ENCODE assay signal across 8 mouse cellular contexts in the genomic region with DNA sequence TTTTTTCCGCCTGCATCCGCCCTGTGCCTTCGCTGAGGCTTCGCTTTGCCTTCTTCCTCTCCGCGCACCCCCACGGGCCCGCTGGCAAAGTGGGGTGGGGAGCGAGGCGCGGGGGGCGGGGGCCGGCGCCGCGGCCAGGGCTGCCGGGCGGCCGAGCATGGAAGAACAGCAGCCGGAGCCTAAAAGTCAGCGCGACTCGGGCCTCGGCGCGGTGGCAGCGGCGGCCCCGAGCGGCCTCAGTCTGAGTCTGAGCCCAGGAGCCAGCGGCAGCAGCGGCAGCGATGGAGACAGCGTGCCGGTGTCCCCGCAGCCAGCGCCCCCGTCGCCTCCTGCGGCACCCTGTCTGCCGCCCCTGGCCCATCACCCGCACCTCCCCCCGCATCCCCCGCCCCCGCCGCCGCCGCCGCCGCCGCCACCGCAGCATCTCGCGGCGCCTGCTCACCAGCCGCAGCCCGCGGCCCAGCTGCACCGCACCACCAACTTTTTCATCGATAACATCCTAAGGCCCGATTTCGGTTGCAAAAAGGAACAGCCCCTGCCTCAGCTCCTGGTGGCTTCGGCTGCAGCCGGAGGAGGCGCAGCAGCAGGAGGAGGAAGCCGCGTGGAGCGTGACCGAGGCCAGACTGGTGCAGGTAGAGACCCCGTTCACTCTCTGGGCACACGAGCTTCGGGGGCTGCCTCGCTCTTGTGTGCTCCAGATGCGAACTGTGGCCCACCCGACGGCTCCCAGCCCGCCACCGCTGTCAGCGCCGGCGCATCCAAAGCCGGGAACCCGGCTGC. TPM values are rescaled to one million over a fixed set of nuclear protein-coding genes. Genes with fewer than 3 reads are reported as not detected.
DNase-seq lines count a peak whose midpoint lies in the region; ATAC-seq and TF ChIP-seq lines count a peak whose summit lies in the region.

No protein-coding gene starts in this region.

- TF ChIP-seq CTCF in lung, embryonic 14.5 days (IDR thresholded peaks at IDR 0.05; ENCODE audit: low read depth) = no peak
- TF ChIP-seq CTCF in bone marrow macrophage, adult 2 months (IDR thresholded peaks at IDR 0.05; ENCODE audit: low read depth, low read length) = no peak
- no peak for TF ChIP-seq CTCF in forebrain, postnatal 0 days (IDR thresholded peaks at IDR 0.05; ENCODE audit: low read depth)

- H3K4me1 ChIP-seq in lung, embryonic 14.5 days (ENCODE audit: insufficient read depth) = peaks cover 5% of the 10 kb centered on the region; the same call in 1 of the 2 replicates
- H3K4me1 ChIP-seq in bone marrow macrophage, adult 2 months (ENCODE audit: control insufficient read depth, insufficient read depth, low read length) = no peaks in the 10 kb centered on the region
- 0 out of 2 replicates have a peak, but pooled peaks cover 2% of the 10 kb centered on the region for H3K4me1 ChIP-seq in forebrain, postnatal 0 days (ENCODE audit: insufficient read depth)
- H3K4me1 ChIP-seq in limb, embryonic 15.5 days = peaks cover 25% of the 10 kb centered on the region
- H3K4me1 ChIP-seq in stomach, embryonic 14.5 days (ENCODE audit: control insufficient read depth, insufficient read depth, low read length) = peaks cover 8% of the 10 kb centered on the region; the same call in 1 of the 2 replicates

- peak; percentile 57 for DNase-seq in lung, embryonic 14.5 days
- DNase-seq in lung, postnatal 25 days (ENCODE audit: low spot score) = no peak
- DNase-seq in forebrain, postnatal 0 days = peak; percentile 35
- DNase-seq in frontal cortex, postnatal 25 days (ENCODE audit: low spot score in 2 of 2) = no peak

- under 1% methylated on average over 83 of the region's 83 CpGs for WGBS in lung, embryonic 14.5 days
- 2% methylated on average over 61 of the region's 83 CpGs for WGBS in forebrain, postnatal 0 days
- 0% methylated on average over 75 of the region's 83 CpGs for WGBS in limb, embryonic 15.5 days
- WGBS in stomach, embryonic 14.5 days = under 1% methylated on average over 72 of the region's 83 CpGs

- H3K9ac ChIP-seq in lung, embryonic 14.5 days = peak overlapping the region; percentile 43
- no peak overlapping the region; the same call in 1 of the 2 replicates for H3K9ac ChIP-seq in forebrain, postnatal 0 days
- peak overlapping the region; percentile 55 for H3K9ac ChIP-seq in limb, embryonic 15.5 days
- peak overlapping the region; percentile 28; the same call in 1 of the 2 replicates for H3K9ac ChIP-seq in stomach, embryonic 14.5 days (replicated peaks; ENCODE audit: low read depth, low read length)

- H3K4me2 ChIP-seq in lung, embryonic 14.5 days = peak overlapping the region; percentile 74
- H3K4me2 ChIP-seq in forebrain, postnatal 0 days (ENCODE audit: low read depth) = peak overlapping the region; percentile 57
- peak overlapping the region; percentile 93 for H3K4me2 ChIP-seq in limb, embryonic 15.5 days
- peak overlapping the region; percentile 63 for H3K4me2 ChIP-seq in stomach, embryonic 14.5 days (replicated peaks; ENCODE audit: low read depth, low read length)

- peak overlapping the region; percentile 44 for H3K4me3 ChIP-seq in lung, embryonic 14.5 days (ENCODE audit: low read depth, low read length)
- peak overlapping the region; percentile 40 for H3K4me3 ChIP-seq in bone marrow macrophage, adult 2 months (ENCODE audit: insufficient read depth, low read length)
- peak overlapping the region; percentile 28 for H3K4me3 ChIP-seq in forebrain, postnatal 0 days (ENCODE audit: low read depth, low read length)
- peak overlapping the region; percentile 53 for H3K4me3 ChIP-seq in limb, embryonic 15.5 days
- peak overlapping the region; percentile 40 for H3K4me3 ChIP-seq in stomach, embryonic 14.5 days (ENCODE audit: low read depth, low read length)

- no peak for TF ChIP-seq POLR2A in bone marrow macrophage, adult 2 months (IDR thresholded peaks at IDR 0.05; ENCODE audit: borderline replicate concordance, low read depth, low read length)

- H3K27me3 ChIP-seq in lung, embryonic 14.5 days (ENCODE audit: insufficient read depth, low read length) = peaks cover 98% of the 10 kb centered on the region
- peaks cover 63% of the 10 kb centered on the region for H3K27me3 ChIP-seq in forebrain, postnatal 0 days (ENCODE audit: insufficient read depth, low read length)
- peaks cover 86% of the 10 kb centered on the region for H3K27me3 ChIP-seq in limb, embryonic 15.5 days
- H3K27me3 ChIP-seq in stomach, embryonic 14.5 days (ENCODE audit: control insufficient read depth, insufficient read depth, low read length) = peaks cover 66% of the 10 kb centered on the region

- no peaks in the 10 kb centered on the region for H3K9me3 ChIP-seq in lung, embryonic 14.5 days (ENCODE audit: low read depth, low read length)
- no peaks in the 10 kb centered on the region for H3K9me3 ChIP-seq in forebrain, postnatal 0 days (ENCODE audit: low read length)
- H3K9me3 ChIP-seq in limb, embryonic 15.5 days = no peaks in the 10 kb centered on the region
- no peaks in the 10 kb centered on the region for H3K9me3 ChIP-seq in stomach, embryonic 14.5 days (ENCODE audit: control insufficient read depth, low read depth, low read length)

- H3K27ac ChIP-seq in lung, embryonic 14.5 days (ENCODE audit: low read depth) = no peak overlapping the region
- H3K27ac ChIP-seq in bone marrow macrophage, adult 2 months (ENCODE audit: insufficient read depth, low read depth, low read length) = no peak overlapping the region
- H3K27ac ChIP-seq in forebrain, postnatal 0 days (ENCODE audit: low read depth, low read length) = no peak overlapping the region
- peak overlapping the region; percentile 75 for H3K27ac ChIP-seq in limb, embryonic 15.5 days
- no peak overlapping the region for H3K27ac ChIP-seq in stomach, embryonic 14.5 days (ENCODE audit: low read length)

- peak; percentile 42 for ATAC-seq in lung, embryonic 14.5 days (ENCODE audit: insufficient read depth)
- peak; percentile 18; the same call in 1 of the 2 replicates for ATAC-seq in forebrain, postnatal 0 days
- ATAC-seq in limb, embryonic 15.5 days (ENCODE audit: insufficient number of reproducible peaks, low FRiP score, low TSS enrichment, low read depth) = no peak
- ATAC-seq in stomach, embryonic 14.5 days (ENCODE audit: insufficient number of reproducible peaks, insufficient read depth, low FRiP score, low read depth) = no peak; the same call in 1 of the 2 replicates
- ATAC-seq in inflammation-experienced regulatory T-cells, adult 6 months = no peak

- H3K36me3 ChIP-seq in lung, embryonic 14.5 days (ENCODE audit: insufficient read depth) = no peaks in the 10 kb centered on the region
- no peaks in the 10 kb centered on the region for H3K36me3 ChIP-seq in forebrain, postnatal 0 days (ENCODE audit: insufficient read depth)
- H3K36me3 ChIP-seq in limb, embryonic 15.5 days = no peaks in the 10 kb centered on the region
- H3K36me3 ChIP-seq in stomach, embryonic 14.5 days (ENCODE audit: control insufficient read depth, insufficient read depth, low read length) = no peaks in the 10 kb centered on the region

RNA-seq across cellular contexts. Expression of gene En1, which starts 0.8 kb away (rescaled TPM):
- not detected in 2 replicates for polyA plus RNA-seq in lung, embryonic 14.5 days (2014; fragmentation: Nextera tagmentation; extraction: Ambion mirVana)
- not detected in 2 replicates for polyA plus RNA-seq in bone marrow macrophage, adult 2 months (2012; ENCODE audit: insufficient read depth, insufficient read length, missing spikeins)
- 0.29 and 0.92 TPM in 2 replicates for total RNA-seq in forebrain, postnatal 0 days (2014; rRNA removed)
- 0.05 and 0.18 TPM in 2 replicates for polyA plus RNA-seq in forebrain, postnatal 0 days (2015; fragmentation: Nextera tagmentation; extraction: Ambion mirVana)
- polyA plus RNA-seq in limb, embryonic 15.5 days (2015; fragmentation: Nextera tagmentation; extraction: Ambion mirVana) = 4.2 and 4.5 TPM in 2 replicates
- polyA plus RNA-seq in stomach, embryonic 14.5 days (2014; fragmentation: Nextera tagmentation; extraction: Ambion mirVana) = not detected in 2 replicates
- polyA plus RNA-seq in inflammation-experienced regulatory T-cells, adult 6 months (2017; shearing (Covaris generic)) = not detected

Comparison
In these comparisons a context has a peak if more than half of its experiments do, and no peak if none do; other contexts are left out.
1. DNase-seq: peak in lung, embryonic 14.5 days (single experiment) and forebrain, postnatal 0 days (single experiment); none in lung, postnatal 25 days (single experiment) and frontal cortex, postnatal 25 days (0 of 2).
2. ATAC-seq: peak in lung, embryonic 14.5 days (single experiment) and forebrain, postnatal 0 days (single experiment); none in limb, embryonic 15.5 days (single experiment), stomach, embryonic 14.5 days (single experiment) and inflammation-experienced regulatory T-cells, adult 6 months (single experiment).
3. Peak in every context shown above with its lines, with median percentiles within 50 percentile points of each other: H3K4me2 ChIP-seq and H3K4me3 ChIP-seq.